Mouse (Mus musculus) layer of hippocampus, adult 9-10 months (tissue): Measurements from ENCODE around the gene Pcsk6.
A peak's percentile ranks its signal among the peaks of the same experiment; 100 is the strongest.
"Not testable (repeated sequence)": the region's sequence is repeated elsewhere in the genome, so short reads cannot be mapped to it uniquely, and the experiment has no call there.

ENCODE experiments used
- DNase-seq: peaks from one replicate; pipeline ENCODE4 v3.0.0; 2022; ENCODE audit warnings: low spot score

Gene Pcsk6

GRCm38 (mm10) chr7:66048446-66049230 lies 187.1 kb downstream of the Pcsk6 start:
- DNase-seq: no peak

- DNase-seq: no peak
Measured at GRCm38 (mm10) chr7:66053946-66054483, 192.5 kb downstream of the Pcsk6 start.

DNA sequence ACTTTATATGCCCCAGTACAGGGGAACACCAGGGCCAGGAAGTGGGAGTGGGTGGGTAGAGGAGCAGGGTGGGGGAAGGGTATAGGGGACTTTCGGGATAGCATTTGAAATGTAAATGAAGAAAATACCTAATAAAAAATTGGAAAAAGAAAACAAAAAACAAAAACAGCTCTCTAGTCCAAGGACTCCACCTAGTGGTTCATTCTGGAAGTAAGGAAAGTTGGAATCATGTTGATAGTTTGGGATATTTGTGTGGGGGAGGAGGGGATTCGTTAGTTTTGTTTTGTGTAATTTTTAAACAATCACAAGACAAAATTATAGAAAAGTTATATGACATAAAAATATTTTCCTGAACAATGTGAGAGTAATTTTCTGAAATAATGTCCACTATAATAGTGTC lies 193.8 kb downstream of the Pcsk6 start:
- DNase-seq: not testable (repeated sequence)

DNA sequence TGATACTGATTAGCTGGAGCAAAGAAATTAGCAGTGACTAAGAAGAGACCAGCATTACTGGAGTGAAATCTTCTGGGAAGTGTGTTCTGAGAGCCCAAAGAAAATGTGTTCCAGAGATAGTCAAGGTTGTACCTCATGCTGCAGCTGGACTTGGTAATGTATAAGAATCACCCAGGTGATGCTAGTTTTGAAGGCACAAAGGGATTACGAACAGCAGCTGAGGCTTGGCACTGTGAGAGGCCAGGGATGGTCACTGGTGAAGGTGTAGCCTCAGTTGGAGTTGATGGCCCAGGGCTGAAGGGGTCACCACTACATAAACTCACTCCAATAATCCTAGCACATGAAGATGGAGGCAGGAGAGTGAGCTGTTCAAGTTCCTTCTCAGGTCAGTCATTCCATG lies 197.2 kb downstream of the Pcsk6 start, which contains the start of gene Snrpa1:
Snrpa1 (plus strand) TSS at position 301 of the 400 bp plus-strand sequence.
- no peak for DNase-seq

DNA sequence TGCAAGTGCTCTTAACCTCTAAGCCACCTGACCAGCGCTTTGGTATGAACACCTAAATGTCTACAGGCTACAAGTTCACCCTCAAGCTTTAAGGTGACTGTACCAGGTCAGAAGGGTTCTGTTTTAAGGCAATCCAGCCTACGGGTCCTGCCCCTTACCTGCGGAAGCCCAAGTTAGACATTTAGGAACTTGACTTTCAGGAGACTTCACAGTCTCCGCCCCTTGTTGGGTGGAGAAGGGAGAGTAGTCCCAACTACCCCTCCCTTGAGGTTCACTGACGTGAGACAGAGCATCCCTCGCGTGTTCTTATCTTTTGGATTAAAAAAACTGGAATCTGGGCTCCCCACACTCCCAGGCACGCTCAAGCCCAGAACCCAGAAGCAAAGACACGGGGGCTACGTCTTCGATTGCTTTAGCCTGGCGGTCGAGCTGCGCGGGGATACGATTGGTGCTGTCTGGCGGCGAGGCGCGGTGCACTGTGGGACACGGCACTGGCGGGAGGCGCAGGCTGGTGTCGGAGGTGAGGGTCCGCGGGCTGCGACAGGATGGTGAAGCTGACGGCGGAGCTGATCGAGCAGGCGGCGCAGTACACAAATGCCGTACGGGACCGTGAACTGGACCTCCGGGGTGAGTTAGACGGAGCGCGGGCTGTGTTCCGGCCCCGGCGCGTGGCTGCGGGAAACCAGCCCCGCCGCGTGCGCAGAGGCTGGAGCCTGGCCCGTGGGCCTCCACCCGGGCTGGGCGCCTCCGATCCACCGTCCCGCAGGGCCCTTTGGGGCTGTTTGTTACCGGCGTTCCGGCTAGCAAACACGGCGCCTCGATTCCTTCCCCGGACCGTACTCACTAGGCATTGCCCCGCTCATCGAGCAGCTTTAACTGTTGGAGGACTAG lies 198.8 kb downstream of the Pcsk6 start:
- peak; percentile 63 for DNase-seq

- no peak for DNase-seq
Measured at GRCm38 (mm10) chr7:66061057-66061456, 199.5 kb downstream of the Pcsk6 start.

DNA sequence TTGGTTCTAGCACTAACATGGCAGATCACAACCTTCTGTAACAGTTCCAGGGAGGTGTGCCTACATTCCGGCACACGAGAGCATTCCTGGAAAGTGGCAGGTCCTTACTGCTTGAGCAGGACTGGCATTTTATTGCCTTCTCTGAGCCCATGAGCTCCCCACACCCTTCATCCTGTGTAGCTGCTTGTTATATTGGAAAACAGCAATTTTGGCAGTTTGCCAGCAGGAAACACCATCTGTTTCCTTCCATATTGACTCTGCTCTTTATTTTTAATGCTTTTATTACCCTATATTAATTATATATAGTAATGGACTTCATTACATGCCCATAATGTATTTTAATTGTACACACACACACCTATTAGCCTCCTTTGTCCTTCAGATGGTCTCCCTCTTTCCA lies 214.9 kb downstream of the Pcsk6 start:
- peak; percentile 37 for DNase-seq

DNA sequence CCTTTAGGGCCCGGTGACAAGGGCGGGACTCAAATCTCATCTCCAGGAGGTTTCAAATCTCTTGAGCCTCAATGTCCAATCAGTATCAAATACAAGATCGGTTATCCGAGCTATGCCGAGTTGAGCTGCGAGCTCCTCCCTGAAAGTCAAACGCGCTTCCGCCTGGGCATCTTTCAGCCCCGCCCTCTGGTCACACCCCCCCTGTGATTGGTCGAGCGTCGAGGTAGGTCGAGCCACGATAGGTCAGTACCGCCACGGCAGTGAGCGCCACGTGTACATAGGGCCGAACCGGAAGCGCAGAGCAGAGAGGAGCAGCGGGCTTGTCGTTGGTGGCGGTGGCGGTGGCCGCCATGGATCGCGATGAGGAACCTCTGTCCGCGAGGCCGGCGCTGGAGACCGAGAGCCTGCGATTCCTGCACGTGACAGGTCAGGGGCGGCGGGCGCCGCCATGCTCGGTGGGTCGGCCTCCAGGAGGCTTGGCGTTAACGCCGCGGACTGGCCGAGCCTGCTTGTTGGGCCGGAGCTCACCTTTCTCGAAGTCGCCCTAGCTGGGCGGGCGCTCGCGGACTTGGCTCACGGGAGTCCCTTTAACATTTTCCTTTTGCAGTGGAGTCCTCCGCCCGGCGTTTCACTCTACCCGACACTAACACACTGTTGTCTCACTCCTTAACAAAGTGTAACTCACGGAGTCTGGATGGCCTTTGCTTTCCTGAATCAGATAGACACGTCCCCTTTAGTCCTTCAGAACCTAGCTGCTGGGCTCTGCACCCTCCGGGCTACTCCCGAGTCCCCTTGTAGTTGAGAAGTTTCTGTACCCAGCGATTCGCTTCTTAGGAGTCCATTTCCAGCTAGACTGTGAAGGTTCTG lies 218.1 kb downstream of the Pcsk6 start, which contains the start of gene Selenos:
Selenos (plus strand) TSS at position 286 of the 867 bp plus-strand sequence.
- DNase-seq: peak; percentile 89

- no peak for DNase-seq
Measured at GRCm38 (mm10) chr7:66080231-66080613, 218.7 kb downstream of the Pcsk6 start.

DNA sequence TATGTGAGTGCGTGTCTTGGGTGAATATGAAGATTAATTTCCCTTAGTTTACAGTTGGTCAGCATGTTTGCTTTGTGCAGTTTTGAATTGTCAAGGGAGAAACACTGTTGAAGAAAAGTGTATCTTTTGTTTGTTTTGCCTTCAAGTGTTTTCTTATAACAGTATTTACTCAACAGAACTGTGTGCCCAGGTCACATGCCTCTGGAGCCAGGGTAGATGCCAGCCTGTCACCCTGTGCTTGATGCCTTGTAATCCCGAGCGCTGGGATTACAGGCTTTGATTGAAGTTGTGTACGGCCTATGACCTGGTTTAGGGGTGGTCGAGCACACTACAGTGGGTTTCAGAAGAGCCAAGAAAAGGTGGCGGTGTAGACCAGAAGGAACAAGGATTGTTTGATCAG lies 222.2 kb downstream of the Pcsk6 start:
- DNase-seq: no peak

DNA sequence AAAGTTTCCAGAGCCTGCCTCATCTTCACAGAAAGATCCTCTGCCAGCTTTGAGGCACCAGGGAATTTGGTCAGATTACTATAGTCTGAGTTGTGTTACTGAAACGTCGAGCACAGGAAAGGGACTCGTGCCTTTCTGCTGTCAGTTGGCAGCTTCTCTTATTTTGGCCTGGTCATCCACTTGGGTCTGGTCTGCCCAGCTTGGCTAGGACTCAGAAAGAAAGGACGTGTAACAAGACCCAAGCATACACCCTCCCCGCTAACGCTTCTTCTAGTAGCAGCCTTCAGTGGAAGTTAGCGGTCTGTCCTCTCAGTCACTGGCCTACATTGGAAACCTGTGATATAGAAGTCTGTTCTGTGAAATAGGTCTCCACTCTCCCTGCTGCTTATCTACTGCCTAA lies 223.0 kb downstream of the Pcsk6 start:
- DNase-seq: no peak

DNA sequence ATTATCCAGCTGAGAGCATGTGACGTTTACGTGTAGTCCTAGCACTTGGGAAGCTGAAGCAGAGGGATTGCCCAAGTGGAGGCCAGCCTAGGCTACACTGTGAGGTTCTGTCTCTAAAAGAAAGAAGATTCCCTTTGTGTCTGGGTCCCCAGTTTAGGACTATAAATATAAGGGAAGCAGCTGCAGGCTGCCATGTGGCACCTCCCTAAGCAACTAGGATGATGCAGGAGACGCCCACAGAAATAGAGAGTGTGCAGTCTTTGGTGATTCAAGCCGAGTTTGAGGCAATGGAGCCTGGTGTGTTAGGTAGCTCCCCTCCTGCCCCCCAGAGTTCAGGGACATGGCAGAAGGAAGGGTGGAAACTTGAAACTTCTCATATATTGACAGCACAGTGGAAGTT lies 226.1 kb downstream of the Pcsk6 start:
- DNase-seq: no peak

DNA sequence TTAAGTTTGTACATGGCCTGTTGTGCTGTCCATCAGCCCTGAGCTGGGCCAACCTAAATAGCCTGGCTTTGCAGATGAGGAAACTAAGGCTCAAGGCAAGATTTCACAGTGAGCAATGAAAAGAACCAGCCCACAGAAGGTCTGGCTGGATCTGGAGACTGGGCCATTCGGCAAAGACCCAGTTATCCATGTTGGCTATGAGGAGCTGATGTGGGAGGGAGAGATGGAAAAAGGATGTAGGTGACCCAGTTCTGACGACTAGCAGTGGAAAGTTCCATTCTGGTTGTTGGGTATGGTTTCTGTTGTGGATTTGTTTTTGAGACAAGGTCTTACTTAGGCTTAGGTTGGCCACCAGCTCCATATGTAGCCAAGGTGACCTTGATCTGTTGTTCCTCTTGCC lies 226.5 kb downstream of the Pcsk6 start:
- no peak for DNase-seq

GRCm38 (mm10) chr7:66090676-66091190 lies 229.2 kb downstream of the Pcsk6 start:
- DNase-seq: no peak

DNA sequence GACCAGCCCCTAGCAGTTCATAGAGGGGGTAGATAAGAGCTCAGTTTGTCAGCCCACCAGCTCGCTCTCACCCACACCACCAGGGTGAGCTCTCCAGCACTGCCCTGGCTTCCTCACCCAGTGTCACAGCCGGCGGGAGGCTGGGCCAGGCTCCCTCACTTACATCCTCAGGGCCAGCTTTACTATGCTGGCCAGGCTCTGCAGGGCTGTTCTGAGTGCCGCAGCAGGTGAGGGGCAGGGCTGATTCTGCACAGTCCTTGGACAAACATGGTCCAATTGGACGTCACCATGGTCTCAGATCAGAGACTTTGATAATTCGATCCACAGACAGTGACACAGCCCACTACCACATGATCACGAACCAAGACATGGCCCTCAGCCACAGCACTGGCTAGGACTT lies 230.0 kb downstream of the Pcsk6 start:
- no peak for DNase-seq

DNA sequence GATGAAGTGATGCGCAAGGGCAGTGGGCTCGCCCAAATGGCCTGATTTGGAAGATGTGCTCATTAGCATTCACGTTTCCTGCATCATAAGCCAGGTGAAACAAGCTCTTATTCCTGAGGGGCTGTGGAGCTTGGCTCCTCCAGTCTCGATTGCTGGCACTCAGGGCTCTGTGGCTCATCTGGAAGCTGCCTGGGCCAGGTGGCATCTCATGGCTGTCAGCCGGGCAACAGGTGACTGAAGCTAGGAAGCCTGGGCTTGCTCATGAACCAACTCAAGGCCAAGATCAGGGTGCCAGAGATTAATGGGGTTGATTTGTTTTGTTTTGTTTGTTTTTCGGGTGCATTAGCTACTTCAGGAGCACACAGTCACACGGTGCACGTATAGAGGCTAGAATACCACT lies 231.1 kb downstream of the Pcsk6 start:
- no peak for DNase-seq

- no peak for DNase-seq
Measured at GRCm38 (mm10) chr7:66094141-66094540, 232.6 kb downstream of the Pcsk6 start.

DNA sequence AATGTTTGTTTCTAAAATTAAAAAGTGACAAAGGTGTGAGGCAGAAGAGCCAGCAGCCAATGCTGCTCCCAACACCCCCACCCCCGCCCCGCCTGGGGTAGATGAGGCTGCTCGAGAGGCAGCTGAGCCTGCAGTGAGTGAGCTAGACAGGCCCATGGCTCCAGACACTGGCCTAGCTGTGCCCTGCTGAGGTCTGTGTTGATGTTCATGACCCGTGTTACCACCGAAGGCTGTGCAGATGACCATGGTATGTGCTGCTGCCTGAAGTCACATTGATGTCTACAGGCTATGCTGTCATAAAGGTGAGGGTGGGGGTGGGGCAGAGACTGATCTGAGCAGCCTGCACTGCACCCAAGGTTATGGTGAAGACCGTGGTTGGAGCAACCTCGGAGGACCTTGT lies 237.3 kb downstream of the Pcsk6 start:
- DNase-seq: no peak
